ENCODE assay signal across 8 mouse cellular contexts in the genomic region with DNA sequence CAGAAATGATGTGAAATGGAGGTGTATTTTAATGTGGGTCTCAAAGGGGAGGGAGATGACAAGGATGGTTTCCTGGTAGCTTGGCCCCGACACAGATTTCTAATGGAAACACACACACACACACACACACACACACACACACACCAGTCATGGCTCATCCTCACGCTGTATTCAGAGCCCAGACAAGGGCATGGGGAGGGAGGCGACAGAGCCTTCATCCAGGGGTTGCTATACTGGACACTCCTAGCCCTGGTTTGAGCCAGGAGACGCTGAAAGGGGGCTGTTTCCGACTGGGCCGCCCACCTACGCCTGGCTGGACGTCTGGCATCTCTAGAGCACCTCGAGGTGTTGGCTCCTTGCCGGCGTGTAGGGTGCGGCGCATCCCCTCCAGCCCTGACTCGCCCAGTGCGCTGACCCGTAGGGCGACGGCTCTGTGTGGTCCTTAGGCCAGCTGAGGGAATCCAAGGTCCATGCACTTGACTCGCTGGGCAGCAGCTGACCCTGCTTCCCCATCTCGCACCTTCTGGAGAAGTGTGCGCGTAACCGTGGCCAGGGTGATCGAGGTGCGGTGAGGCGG. TPM values are rescaled to one million over a fixed set of nuclear protein-coding genes. Genes with fewer than 3 reads are reported as not detected.
DNase-seq lines count a peak whose midpoint lies in the region; ATAC-seq and TF ChIP-seq lines count a peak whose summit lies in the region.
"Had no signal": no experiment of that assay in that cellular context is flagged by ENCODE, and none has a peak within 500 bp of the region (broad histone marks: within the 10 kb centered on the region; RNA-seq: fewer than 3 reads in every experiment).

Gene Dbndd2 (plus strand): TSS at position 426 of the 577 bp plus-strand sequence.

- H3K36me3 ChIP-seq in forebrain, postnatal 0 days (ENCODE audit: insufficient read depth): peaks cover 16% of the 10 kb centered on the region
- H3K36me3 ChIP-seq in stomach, postnatal 0 days (ENCODE audit: control insufficient read depth, insufficient read depth, low read length): no peaks in the 10 kb centered on the region; the same call in 1 of the 2 replicates

- no peaks in the 10 kb centered on the region for H3K9me3 ChIP-seq in forebrain, postnatal 0 days (ENCODE audit: low read length)
- H3K9me3 ChIP-seq in stomach, postnatal 0 days (ENCODE audit: control insufficient read depth, low read length): no peaks in the 10 kb centered on the region

- H3K4me3 ChIP-seq in forebrain, postnatal 0 days (ENCODE audit: low read depth, low read length): peak within 1 kb of the TSS; percentile 76
- peak within 1 kb of the TSS; percentile 82 for H3K4me3 ChIP-seq in stomach, postnatal 0 days (ENCODE audit: low read depth, low read length)

- peak within 1 kb of the TSS; percentile 99 for H3K4me2 ChIP-seq in forebrain, postnatal 0 days (ENCODE audit: low read depth)
- H3K4me2 ChIP-seq in stomach, postnatal 0 days (replicated peaks; ENCODE audit: low read depth): peak within 1 kb of the TSS; percentile 97

- TF ChIP-seq EP300 in stomach, postnatal 0 days (optimal IDR thresholded peaks at IDR 0.05): no peak

- TF ChIP-seq CTCF in forebrain, postnatal 0 days (IDR thresholded peaks at IDR 0.05; ENCODE audit: low read depth): no peak
- no peak for TF ChIP-seq CTCF in stomach, postnatal 0 days (IDR thresholded peaks at IDR 0.05; ENCODE audit: low read depth)

- peak within 1 kb of the TSS; percentile 56 for H3K9ac ChIP-seq in forebrain, postnatal 0 days
- H3K9ac ChIP-seq in stomach, postnatal 0 days (ENCODE audit: low read length): peak within 1 kb of the TSS; percentile 77

- no peak within 1 kb of the TSS for H3K27ac ChIP-seq in forebrain, postnatal 0 days (ENCODE audit: low read depth, low read length)
- H3K27ac ChIP-seq in stomach, postnatal 0 days (replicated peaks): peak within 1 kb of the TSS; percentile 65; the same call in 1 of the 2 replicates

- no peaks in the 10 kb centered on the region for H3K4me1 ChIP-seq in forebrain, postnatal 0 days (ENCODE audit: insufficient read depth)
- H3K4me1 ChIP-seq in stomach, postnatal 0 days (replicated peaks; ENCODE audit: control insufficient read depth, insufficient read depth): peaks cover 5% of the 10 kb centered on the region; the same call in 1 of the 2 replicates

- H3K27me3 ChIP-seq in forebrain, postnatal 0 days (ENCODE audit: insufficient read depth, low read length): no peaks in the 10 kb centered on the region; the same call in 1 of the 2 replicates
- H3K27me3 ChIP-seq in stomach, postnatal 0 days (ENCODE audit: control insufficient read depth, insufficient read depth, low read length): no peaks in the 10 kb centered on the region

- 1% methylated on average over 26 of the region's 26 CpGs for WGBS in forebrain, postnatal 0 days
- WGBS in stomach, postnatal 0 days: 2% methylated on average over 25 of the region's 26 CpGs

- ATAC-seq in forebrain, postnatal 0 days: peak; percentile 47
- peak; percentile 58 for ATAC-seq in stomach, postnatal 0 days (ENCODE audit: low FRiP score, low TSS enrichment)

- peak; percentile 16 for DNase-seq in CD4-positive, CD25-positive, alpha-beta regulatory T cell, adult 2 months (ENCODE audit: low read depth, low spot score)
- peak; percentile 51 for DNase-seq in NIH3T3 (ENCODE audit: low read depth)
- peak; percentile 26 for DNase-seq in forebrain, postnatal 0 days
- DNase-seq in heart, postnatal 4 days: peak; percentile 67
- peak in 1 of 2 experiments; percentile 37 for DNase-seq in layer of hippocampus, postnatal 25 days (ENCODE audit: extremely low spot score in 1 of 2, low spot score in 1 of 2)
- DNase-seq in lung, postnatal 4 days: peak; percentile 60 to 76
- DNase-seq in stomach, postnatal 0 days (ENCODE audit: low spot score): peak; percentile 67

RNA-seq across cellular contexts. Expression of gene Dbndd2, which starts in this region (rescaled TPM):
- 21.7 and 23.9 TPM in 2 replicates for total RNA-seq in forebrain, postnatal 0 days (2014; rRNA removed)
- polyA plus RNA-seq in forebrain, postnatal 0 days (2015; fragmentation: Nextera tagmentation; extraction: Ambion mirVana): 10.9 and 17.6 TPM in 2 replicates
- total RNA-seq in heart, postnatal 4 days (2021): 10 to 100 TPM; 19.2 to 21.2 TPM
- 100 to 1,000 TPM; 116 to 118 TPM for total RNA-seq in layer of hippocampus, postnatal 25 days (2021)
- 27.3 and 27.8 TPM in 2 replicates for polyA plus RNA-seq in stomach, postnatal 0 days (2015; fragmentation: Nextera tagmentation; extraction: Ambion mirVana)
- total RNA-seq: hematopoietic stem cell, adult 5-6 weeks had no signal
